Mouse (Mus musculus) heart, adult 2 months (tissue): ENCODE data around the gene Rrm1.

Source experiments
- EP300 ChIP-seq: fragments of 200-500 bp; IDR thresholded peaks from 2 replicates; pipeline ENCODE4 v1.6.1; 2011; ENCODE audit warnings: low read depth, low read length, control low read depth; ENCODE audit not compliant: insufficient read depth
- POLR2A ChIP-seq: fragments of 200-500 bp; IDR thresholded peaks from 2 replicates; pipeline ENCODE4 v1.6.1; 2011; ENCODE audit warnings: mild to moderate bottlenecking, low read depth, low read length, control low read depth; ENCODE audit not compliant: insufficient read depth

GRCm38 (mm10) chr7:102480821-102481220, 39.3 kb downstream of the Rrm1 start:
- TF ChIP-seq EP300, result no peak
- no peak for TF ChIP-seq POLR2A
